Mouse (Mus musculus) layer of hippocampus, postnatal 25 days (tissue): ENCODE measurements at regions not wholly inside any gene's neighbourhood (a gene's known extent, or its start where the extent isn't known, plus 50 kb on each side); places are given as distances from the start of the nearest gene placed in this dataset.
"Not testable (repeated sequence)": the region's sequence is repeated elsewhere in the genome, so short reads cannot be mapped to it uniquely, and the experiment has no call there.

Experiments
- DNase-seq, 2 experiments: peaks; one replicate each; pipeline ENCODE4 v3.0.0; 2022; ENCODE audit warnings: mixed read lengths in 2 of 2, low spot score in 1 of 2; ENCODE audit errors: extremely low spot score in 1 of 2

DNA sequence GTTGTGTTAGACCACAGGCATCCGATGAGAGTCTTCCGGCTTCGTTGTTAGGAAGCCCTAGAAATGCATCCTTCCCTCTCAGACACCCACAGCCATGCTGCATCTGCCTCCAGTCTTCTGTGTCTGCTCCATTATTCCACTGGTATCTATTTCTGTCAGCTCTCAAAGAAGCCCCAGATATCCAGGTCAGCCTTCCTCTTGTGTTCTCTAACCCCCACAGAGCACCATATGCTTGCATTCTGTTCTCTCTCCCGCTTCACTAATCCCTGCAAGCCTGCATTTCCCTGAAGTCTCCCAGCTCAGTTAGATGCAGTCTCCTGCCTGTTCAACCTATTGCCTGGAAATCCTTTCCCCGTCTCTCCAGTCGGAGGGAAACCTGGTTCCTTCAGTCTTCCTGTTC is 53.6 kb upstream of the Wdfy3 start:
- no peak for DNase-seq

DNA sequence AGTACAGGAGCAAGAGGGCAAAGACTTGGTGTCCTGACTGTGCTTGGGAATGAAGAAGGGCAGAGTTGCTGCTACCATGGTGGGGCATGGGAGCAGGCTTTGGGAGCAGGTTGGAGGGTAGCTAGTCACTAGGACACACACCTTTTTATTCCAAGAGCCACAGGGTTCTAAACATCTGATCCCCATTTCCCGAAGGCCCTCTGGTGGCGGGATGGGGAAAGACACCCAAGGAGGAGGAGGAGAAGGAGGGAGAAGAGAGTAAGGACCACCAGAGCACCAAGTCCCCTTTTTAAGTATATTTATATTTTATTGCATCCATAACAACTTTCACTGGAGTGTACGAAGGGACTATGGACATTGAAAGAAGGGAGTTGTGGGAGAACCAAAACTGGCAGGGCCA is 57.0 kb upstream of the Wdfy3 start:
- peak; percentile 23 to 65 for DNase-seq

DNA sequence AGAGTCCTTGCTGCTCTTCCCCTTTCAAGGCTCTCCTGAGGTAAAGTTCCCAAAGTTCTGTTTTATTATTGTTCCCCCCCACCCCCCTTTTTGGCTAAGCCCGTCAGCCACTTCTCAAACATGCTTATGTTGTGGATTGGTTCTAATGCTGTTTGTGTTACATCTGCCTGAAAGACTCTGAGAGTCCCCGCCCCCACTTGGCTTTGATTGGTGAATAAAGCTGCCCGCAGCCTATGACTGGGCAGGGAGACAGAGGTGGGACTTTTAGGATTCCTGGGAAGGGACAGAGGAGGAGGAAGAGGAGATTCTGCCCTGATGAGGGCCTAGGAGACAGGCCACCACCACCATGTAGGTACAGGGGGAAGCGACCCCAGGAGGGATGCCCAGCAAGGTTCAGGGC is 78.3 kb upstream of the Wdfy3 start:
- no peak for DNase-seq

DNA sequence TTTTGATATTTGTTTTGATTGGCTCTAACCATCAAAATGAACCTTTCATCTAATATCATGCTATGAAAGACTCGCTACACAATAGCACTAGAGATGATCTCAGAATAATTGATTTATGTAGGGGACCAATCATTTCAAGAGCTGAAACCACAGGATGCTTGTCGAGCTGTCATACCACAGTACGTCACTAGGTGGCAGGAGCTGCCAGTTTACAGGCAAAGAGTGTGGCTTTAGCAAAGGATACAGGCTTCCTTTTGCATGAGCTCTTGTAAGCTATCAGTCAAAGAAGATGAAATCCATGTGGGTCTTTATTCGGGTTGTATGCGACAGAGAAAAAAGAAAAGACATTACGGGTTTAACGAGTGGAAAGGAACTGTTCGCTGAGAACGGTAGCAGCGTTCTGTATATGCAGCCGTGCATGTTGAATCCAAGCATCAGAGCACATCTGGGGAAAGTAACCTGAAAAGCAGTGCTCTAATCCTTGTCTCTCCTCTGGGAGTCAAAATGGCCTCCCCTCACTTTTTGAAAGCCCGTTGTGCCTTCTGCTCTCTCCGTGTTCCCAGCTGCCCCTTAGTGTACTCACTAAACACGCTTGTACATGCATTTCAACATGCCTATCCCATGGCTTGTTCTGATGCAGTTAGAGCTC is 79.9 kb upstream of the Wdfy3 start:
- peak; percentile 65 to 98 for DNase-seq

DNA sequence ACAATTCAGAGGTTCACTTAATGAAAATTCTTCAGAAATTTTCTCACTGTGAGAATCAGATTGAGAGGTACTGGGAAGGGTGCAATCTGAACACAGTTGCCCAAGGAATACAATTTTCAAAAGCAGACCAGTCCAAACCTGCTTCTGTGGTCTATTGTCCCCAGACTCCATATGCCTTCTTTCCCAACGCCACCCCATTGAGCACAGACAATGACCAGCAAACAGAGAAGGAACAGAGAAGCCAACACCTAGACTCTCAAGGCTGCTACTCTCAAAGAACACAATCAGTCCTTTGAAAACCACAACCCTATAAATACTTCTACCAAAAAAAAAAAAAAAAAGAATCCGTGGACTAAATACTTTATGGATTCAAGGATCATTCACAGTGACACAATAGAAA is 89.9 kb upstream of the Wdfy3 start:
- DNase-seq, result no peak

DNA sequence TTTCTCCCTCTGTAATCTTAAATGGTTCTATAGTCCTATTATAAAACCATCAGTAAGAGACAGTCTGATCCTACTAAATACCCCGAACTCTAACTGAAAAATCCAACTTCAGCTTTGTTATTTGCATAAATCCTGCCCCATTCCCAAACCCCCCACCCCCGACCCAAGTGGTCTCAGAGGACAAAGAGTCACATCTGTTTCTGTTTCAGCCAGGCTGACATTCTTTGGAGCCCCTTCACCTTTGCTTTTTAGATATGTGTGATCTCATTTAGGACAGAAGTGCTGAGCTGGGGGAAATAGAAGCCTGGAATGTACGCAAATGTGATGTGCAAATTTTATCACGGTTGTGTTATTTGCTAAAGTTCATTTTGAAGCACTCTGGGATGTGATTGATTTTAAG is 98.3 kb upstream of the Wdfy3 start:
- DNase-seq, result no peak

DNA sequence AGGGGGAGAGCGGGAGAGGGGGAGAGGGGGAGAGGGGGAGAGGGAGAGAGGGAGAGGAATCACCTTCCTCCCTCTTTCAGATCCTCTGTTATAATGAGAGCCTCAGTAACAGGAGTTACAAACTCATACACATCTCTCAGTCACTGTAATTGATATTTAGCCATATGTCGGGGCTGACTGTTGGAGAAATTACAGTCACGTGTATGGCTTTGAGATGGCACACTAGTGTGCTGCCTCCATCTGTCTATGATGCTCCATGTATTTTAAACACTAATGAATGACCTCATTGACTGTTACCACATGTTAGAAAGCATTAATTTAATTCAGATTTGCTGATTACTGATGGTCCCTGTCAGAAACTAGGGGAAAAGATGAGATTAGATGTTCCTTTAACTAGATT is 102.1 kb upstream of the Wdfy3 start:
- DNase-seq, result no peak

DNA sequence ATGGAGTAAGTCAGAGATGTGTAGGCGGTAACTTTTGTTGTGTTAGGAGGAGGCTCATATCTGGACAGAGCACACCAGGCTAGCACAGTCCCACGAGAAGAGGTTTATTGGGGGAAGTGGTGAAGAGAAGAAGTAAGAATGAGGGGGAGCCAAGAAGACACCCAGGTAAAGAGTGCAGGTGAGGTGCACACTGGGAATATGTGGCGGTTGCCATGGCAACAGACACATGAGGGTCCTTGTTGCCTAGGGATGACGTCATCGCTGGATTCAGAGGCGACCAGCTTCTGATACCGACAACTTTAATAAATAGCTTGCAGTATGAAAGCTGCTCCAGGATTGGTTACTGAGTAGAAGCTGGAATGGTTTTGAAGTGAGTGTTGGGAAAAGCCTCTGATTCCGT is 110.5 kb upstream of the Wdfy3 start:
- DNase-seq, result no peak

DNA sequence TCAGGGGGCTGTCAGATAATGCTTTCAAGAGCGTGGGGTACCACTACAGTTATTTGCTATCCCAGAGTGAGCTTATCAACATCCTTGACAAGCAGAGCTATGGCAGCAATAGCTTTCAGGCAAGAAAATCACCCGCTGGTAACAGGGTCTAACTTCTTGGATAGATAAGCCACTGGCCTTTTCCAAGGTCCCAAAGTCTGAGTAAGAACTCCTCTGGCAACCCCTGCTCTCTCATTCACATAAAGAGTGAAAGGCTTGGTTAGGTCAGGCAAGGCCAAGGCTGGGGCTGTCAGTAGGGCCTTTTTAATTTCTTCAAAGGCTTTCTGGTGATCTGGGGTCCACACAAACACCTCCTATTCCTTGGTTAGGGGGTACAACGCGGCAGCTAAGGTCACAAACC is 119.2 kb upstream of the Wdfy3 start:
- DNase-seq, result not testable (repeated sequence)

DNA sequence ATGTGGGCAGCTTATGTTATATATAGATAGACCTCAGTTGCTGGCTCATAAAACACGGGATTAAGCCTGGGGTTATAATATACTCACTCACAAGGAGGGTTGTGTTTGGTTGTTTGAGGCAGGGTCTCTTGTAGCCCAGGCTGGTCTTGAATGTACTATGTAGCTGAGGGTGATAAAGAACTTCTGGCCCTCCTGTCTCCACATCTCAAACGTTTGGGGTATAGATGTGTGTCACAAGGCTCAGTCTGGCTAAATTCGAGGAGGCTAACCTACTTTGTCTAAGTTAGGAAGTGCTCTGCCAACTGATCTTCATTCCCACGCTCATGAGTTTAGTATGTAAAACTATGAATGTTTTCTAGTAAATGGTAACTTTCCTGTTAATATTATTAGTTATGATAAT is 136.7 kb upstream of the Wdfy3 start:
- no peak for DNase-seq

DNA sequence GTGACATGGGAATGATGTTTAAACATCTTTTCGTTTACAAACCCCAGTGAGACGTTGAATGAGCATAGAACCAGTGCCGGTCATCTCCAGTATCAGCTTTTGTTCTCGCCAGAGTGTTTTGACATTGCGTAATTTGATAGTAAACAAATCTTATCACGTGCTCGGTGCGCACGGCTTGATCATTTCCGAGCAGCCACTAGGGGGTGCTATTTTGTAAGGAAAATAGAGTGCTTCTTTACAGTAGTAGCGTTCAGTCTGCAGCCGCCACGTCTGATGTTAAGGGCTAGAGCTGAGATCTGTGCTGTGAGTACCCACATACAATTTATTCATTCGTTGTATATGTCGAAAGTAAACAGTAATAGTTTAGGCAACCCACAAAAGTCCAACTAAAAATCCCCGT is 137.2 kb upstream of the Wdfy3 start:
- DNase-seq, result peak; percentile 57 to 83

DNA sequence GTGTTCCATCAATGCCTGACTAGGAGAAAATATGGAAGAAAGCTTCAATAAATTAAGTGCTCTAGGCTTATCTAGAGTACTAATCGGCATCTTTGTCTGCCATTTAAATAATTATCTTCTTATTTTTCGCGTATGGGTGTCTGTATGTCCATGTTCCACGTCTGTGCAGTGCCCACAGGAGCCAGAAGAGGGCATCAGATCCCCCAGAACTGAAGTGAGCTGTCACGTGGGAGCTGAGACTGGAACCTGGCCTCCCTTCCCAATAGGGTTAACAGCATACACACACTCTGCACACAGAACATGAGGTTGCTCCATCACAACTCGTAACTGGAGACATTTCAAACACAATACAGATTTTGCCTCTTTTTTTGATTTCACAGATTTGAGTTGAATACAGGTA is 143.4 kb upstream of the Wdfy3 start:
- DNase-seq, result peak; percentile 19 to 64

DNA sequence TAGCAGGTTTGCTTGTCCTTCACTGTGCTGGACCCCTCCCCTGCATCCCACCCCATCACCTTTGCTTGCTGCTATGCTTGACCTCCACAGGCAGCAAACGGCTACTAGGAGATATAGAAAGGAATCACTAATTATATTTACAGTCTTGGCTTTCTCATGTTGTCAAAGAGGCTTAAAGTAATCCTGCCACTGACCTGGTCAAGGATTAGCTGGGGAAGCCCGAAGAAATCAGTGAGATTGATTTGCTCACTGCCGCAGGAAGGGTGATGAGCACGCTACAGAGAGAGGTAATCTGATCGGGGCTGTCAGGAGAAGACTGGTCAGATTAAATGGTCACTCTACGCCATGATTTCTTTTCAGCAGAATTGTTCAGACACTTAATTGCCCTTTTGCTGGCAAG is 157.4 kb upstream of the Wdfy3 start:
- DNase-seq, result no peak

DNA sequence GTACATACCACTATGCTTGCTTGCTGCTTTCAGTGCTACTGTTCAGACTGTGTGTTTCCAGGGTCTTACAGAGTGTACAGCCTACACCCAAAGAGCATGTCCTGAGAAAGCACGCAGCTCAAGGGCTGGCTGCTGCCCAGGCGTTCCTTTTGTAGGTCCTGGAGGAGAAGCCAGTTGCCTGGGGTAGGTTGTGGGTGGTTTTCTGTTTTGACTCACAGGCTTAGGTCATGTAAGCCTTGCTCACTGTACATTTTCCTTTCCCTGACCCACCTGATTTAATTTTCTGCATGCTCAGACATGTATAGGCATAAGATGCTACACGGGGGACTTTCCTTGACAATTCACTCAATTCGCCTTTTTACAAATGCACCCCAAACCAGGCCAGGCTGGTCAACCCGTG is 172.9 kb upstream of the Wdfy3 start:
- no peak for DNase-seq

DNA sequence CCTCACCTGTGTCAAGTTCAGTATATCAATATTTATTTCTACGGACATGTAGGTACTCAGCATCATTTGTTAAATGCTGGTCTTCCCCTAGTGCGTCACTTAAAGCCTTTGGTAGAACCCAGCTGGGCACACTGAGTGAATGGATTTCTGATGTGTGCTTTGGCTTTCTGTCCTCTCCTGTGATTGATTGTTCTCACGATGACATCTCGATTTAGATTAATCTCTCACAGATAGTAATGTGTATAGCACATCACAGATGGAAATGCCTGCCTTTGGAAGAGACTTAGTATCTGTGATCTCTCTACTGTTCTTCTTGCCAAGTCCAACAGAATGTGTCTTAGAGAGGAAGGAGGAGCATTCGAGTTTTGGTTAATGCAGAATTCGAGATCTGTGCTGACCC is 175.0 kb upstream of the Wdfy3 start:
- no peak for DNase-seq

DNA sequence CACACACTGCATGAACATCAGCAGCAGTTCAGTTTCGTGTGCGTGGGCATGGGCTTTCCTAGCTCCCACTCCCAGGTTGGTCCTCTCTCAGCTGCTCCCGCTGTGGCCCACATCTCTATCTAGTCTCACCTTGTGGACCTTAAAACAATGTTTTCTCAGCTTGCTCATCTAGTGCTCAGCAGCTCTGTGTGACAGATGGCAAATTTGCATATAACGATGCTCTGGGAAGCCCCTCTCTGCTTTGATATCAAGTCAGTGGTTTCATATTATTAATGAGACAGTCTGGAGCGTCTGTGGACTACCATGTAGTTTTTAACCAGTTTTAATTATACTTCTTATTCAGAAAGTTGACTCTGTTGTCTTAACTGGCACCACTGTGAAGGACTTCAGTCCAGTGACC is 179.0 kb upstream of the Wdfy3 start:
- DNase-seq, result no peak

DNA sequence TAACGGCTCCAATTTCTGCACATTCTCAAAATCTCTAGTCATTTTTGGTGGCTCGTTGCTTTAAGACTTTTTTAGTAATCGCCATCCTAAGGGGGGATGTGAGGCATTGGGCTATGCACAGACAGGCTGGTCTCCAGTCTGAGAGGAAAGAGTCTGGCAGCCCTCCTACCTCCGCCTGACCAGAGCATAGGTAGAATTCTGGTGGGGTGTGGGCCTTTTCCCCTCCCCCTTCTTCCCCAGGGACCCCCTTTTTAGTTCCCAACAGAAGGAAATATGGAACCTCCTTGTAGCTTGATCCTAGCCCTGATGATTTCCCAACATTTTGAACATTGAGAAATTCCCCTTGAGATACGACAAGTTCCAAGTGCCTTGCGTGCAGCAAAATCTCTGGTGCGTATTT is 181.4 kb upstream of the Wdfy3 start:
- no peak for DNase-seq

DNA sequence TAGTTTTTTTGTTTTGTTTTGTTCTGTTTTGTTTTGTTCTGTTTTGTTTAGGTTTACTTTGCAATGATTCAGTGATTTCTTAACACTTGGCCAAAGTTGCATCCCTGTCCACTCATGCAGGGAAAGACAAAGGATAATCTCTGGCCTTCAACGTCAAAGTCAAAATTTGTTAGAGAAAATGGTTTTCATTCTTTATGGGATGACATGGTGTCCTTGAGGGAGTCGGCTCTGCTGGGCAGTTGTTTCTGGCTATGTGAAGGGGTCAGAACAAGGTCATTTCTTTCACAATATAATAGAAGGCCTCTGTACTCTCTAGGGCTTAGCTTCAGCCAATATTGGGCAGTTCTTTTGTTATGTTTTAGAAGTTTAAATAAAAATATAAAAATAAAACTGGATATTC is 184.1 kb upstream of the Wdfy3 start:
- no peak for DNase-seq

DNA sequence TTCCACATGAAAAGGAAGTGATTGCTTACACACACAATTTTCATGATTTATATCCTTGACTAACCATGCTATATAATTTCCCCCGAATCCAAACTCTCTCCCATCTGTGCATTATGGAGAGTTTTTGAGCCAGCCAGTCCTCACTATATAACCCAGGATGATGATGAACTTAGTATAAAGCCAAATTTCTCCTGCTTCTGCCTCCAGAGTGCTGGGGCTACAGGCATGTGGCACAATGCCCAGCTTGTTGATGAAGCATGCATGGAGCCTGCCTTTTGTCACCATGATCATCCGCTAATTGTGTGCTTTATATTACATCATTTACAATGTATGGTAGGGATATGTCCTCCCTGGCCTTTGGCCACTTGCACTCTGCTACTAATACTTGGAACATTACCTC is 187.4 kb upstream of the Wdfy3 start:
- no peak for DNase-seq

DNA sequence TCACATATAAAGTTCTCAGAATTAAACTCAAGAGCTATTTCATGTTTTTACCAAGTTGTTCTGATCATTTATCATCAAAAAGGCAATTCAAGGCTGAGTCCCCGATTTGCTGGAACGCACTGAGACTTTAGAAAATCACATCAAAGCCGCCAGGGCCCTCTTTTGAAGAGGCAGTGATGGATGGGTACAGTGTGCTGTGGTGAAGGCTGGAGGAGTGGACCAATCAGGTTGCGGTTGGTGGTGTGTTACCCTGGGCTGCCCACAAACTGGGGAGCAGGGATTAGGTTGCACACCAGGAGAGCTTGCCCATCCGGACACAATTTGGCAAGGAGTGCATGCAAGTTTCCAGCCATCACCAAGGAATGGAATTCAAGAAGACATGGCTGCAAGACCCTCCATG is 191.9 kb upstream of the Wdfy3 start:
- no peak for DNase-seq

DNA sequence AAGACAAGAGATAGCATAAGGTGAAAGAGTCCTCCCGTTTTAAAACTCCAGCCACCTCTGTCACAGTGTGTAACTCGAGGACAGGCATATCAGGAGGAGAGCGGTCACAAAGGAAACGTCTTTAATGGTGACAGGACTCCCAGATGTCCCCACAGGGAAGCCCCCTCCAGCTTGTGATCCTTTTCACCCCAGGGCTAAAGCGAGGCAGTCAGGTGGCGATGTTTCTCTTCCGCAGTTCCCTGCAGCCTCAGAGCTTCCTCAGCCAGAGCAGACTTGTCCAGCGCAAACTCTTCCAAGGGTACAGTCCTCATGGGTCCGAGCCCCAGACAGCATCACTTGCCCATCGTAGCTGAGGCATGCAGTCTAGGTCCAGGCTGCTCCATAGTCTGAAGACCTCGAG is 196.7 kb upstream of the Wdfy3 start:
- no peak for DNase-seq

DNA sequence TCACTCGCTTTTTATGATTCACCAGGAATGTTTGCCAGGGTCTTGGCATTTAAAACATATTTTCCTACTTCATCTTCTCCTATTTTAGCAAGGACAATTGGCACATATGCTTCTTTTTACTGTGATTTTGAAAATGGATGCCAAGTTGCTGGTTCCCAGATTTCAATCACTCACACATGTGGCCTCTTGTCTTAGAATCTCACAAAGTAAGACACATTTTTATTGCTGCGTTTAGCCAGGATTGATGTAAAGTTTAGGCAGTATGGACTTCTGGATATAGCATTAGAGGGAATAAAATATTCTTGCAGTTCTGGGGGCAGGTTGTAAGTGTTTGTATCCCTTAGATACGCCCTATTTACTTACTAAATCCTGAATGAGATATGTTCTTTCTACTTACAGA is 197.4 kb upstream of the Wdfy3 start:
- no peak for DNase-seq

DNA sequence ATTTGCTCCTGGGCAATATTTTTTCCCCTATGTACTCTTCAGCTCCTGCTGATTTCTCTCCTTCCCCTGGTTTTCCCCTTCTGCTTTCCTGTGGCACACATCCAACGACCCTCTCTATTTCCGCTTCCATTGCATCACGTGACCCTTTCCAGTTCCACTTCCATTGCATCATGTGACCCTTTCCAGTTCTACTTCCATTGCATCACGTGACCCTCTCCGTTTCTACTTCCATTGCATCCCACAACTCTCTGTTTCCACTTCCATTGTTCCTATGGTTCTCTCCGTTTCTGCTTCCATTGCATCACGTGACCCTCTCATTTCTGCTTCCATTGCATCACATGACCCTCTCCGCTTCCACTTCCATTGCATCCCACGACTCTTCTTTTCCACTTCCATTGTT is 199.5 kb upstream of the Wdfy3 start:
- no peak for DNase-seq
